Mouse (Mus musculus) lung, embryonic 15.5 days (tissue): ENCODE measurements at regions not wholly inside any gene's neighbourhood (a gene's known extent, or its start where the extent isn't known, plus 50 kb on each side); places are given as distances from the start of the nearest gene placed in this dataset.

Experiments used
- ATAC-seq: fragments of 200-750 bp; cut with Nextera tagmentation; 2 replicates; pipeline ENCODE4 v1.8.0; 2017; ENCODE audit warnings: moderate number of reproducible peaks, borderline replicate concordance; ENCODE audit not compliant: low FRiP score, low TSS enrichment; ENCODE audit errors: extremely low read depth
- H3K27ac ChIP-seq: fragments of 300-500 bp; sonication (generic); 2 replicates; pipeline ENCODE4 v1.5.1; 2015; ENCODE audit warnings: moderate library complexity, mild to moderate bottlenecking, inconsistent platforms
- H3K27me3 ChIP-seq: fragments of 300-500 bp; sonication (generic); 2 replicates; pipeline ENCODE4 v1.6.1; 2015; ENCODE audit warnings: inconsistent platforms
- H3K36me3 ChIP-seq: fragments of 300-500 bp; sonication (generic); 2 replicates; pipeline ENCODE4 v1.6.1; 2015; ENCODE audit warnings: inconsistent platforms
- H3K4me1 ChIP-seq: fragments of 300-500 bp; sonication (generic); 2 replicates; pipeline ENCODE4 v1.6.1; 2015; ENCODE audit warnings: inconsistent platforms
- H3K4me2 ChIP-seq: fragments of 300-500 bp; sonication (generic); 2 replicates; pipeline ENCODE4 v1.6.1; 2015; ENCODE audit warnings: inconsistent platforms, mild to moderate bottlenecking, moderate library complexity
- H3K4me3 ChIP-seq: fragments of 300-500 bp; sonication (generic); 2 replicates; pipeline ENCODE4 v1.5.1; 2015; ENCODE audit warnings: mild to moderate bottlenecking, inconsistent platforms
- H3K9ac ChIP-seq: fragments of 300-500 bp; sonication (generic); 2 replicates; pipeline ENCODE4 v1.6.1; 2015; ENCODE audit warnings: inconsistent platforms
- H3K9me3 ChIP-seq: fragments of 300-500 bp; sonication (generic); 2 replicates; pipeline ENCODE4 v1.6.1; 2016; ENCODE audit warnings: inconsistent platforms
- WGBS: fragments of 180-500 bp; shearing (Covaris S2); methylation state at CpG from one replicate; pipeline ENCODE4 v1.1.7; 2015; 5-methylcytosine and 5-hydroxymethylcytosine counted together

GRCm38 (mm10) chr4:26766235-26767228 is 419.8 kb upstream of the Manea start:
- Histone ChIP-seq H3K27ac (no peak overlapping the region), H3K27me3 (no peaks in the 10 kb centered on the region), H3K36me3 (no peaks in the 10 kb centered on the region), H3K9ac (no peak overlapping the region), H3K4me3 (no peak overlapping the region), H3K9me3 (no peaks in the 10 kb centered on the region), H3K4me2 (no peak overlapping the region), H3K4me1 (no peaks in the 10 kb centered on the region)
- WGBS = 44% methylated on average over 16 of the region's 16 CpGs
- no peak for ATAC-seq

GRCm38 (mm10) chr4:26740815-26741214 is 394.1 kb upstream of the Manea start:
- Histone ChIP-seq H3K4me2 (no peak overlapping the region), H3K36me3 (no peaks in the 10 kb centered on the region), H3K4me3 (no peak overlapping the region), H3K9ac (no peak overlapping the region), H3K27ac (no peak overlapping the region), H3K9me3 (no peaks in the 10 kb centered on the region), H3K4me1 (no peaks in the 10 kb centered on the region), H3K27me3 (no peaks in the 10 kb centered on the region)
- 71% methylated on average over 3 of the region's 3 CpGs for WGBS
- no peak for ATAC-seq

- Histone ChIP-seq H3K27ac (no peak overlapping the region), H3K9me3 (no peaks in the 10 kb centered on the region), H3K9ac (no peak overlapping the region), H3K4me2 (no peak overlapping the region), H3K36me3 (no peaks in the 10 kb centered on the region), H3K4me1 (no peaks in the 10 kb centered on the region), H3K4me3 (no peak overlapping the region), H3K27me3 (no peaks in the 10 kb centered on the region)
- no peak for ATAC-seq
- WGBS = 62% methylated on average over 3 of the region's 3 CpGs
These were observed 389.7 kb upstream of the Manea start for GRCm38 (mm10) chr4:26736381-26736780.

- Histone ChIP-seq H3K27ac (no peak overlapping the region), H3K9me3 (no peaks in the 10 kb centered on the region), H3K27me3 (no peaks in the 10 kb centered on the region), H3K4me2 (no peak overlapping the region), H3K4me1 (no peaks in the 10 kb centered on the region), H3K36me3 (no peaks in the 10 kb centered on the region), H3K4me3 (no peak overlapping the region), H3K9ac (no peak overlapping the region)
- ATAC-seq = no peak
- 63% methylated on average over 3 of the region's 3 CpGs for WGBS
These were observed 367.7 kb upstream of the Manea start for GRCm38 (mm10) chr4:26714437-26714836.

GRCm38 (mm10) chr4:26709964-26710363 is 363.3 kb upstream of the Manea start:
- Histone ChIP-seq H3K27ac (no peak overlapping the region), H3K27me3 (no peaks in the 10 kb centered on the region), H3K9me3 (no peaks in the 10 kb centered on the region), H3K4me2 (no peak overlapping the region), H3K4me3 (no peak overlapping the region), H3K4me1 (no peaks in the 10 kb centered on the region), H3K36me3 (no peaks in the 10 kb centered on the region), H3K9ac (no peak overlapping the region)
- WGBS = 45% methylated on average over 1 of the region's 1 CpGs
- no peak for ATAC-seq

GRCm38 (mm10) chr4:26695964-26696363 is 349.3 kb upstream of the Manea start:
- H3K4me1 ChIP-seq = no peaks in the 10 kb centered on the region
- H3K27me3 ChIP-seq = no peaks in the 10 kb centered on the region
- H3K27ac ChIP-seq = no peak overlapping the region
- 38% methylated on average over 3 of the region's 3 CpGs for WGBS
- no peaks in the 10 kb centered on the region for H3K36me3 ChIP-seq
- H3K9ac ChIP-seq = no peak overlapping the region
- H3K4me3 ChIP-seq = no peak overlapping the region
- H3K9me3 ChIP-seq = no peaks in the 10 kb centered on the region
- no peak overlapping the region for H3K4me2 ChIP-seq
- ATAC-seq = no peak
